Mouse (Mus musculus): ENCODE measurements at regions not wholly inside any gene's neighbourhood (a gene's known extent, or its start where the extent isn't known, plus 50 kb on each side); places are given as distances from the start of the nearest gene placed in this dataset.

GRCm38 (mm10) chr3:16888132-16888531 is 881.9 kb upstream of the Gm5150 start:
- no peak overlapping the region for H3K4me3 ChIP-seq
- intact Hi-C loops (cut with DNase I) = no loop called here
- no peak for DNase-seq (ENCODE audit: extremely low spot score in 1 of 2, low spot score in 2 of 2)
- no peak for TF ChIP-seq CTCF (IDR thresholded peaks at IDR 0.05)
- H3K27ac ChIP-seq = no peak overlapping the region

- DNase-seq (ENCODE audit: extremely low spot score in 1 of 2, low spot score in 2 of 2) = no peak
- no peak for TF ChIP-seq CTCF (IDR thresholded peaks at IDR 0.05)
- no peak overlapping the region for H3K4me3 ChIP-seq
- peak overlapping the region; percentile 24; the same call in 1 of the 2 replicates for H3K27ac ChIP-seq
- intact Hi-C loops (cut with DNase I) = no loop called here
These were observed 866.3 kb upstream of the Gm5150 start for GRCm38 (mm10) chr3:16872337-16873117.

DNA sequence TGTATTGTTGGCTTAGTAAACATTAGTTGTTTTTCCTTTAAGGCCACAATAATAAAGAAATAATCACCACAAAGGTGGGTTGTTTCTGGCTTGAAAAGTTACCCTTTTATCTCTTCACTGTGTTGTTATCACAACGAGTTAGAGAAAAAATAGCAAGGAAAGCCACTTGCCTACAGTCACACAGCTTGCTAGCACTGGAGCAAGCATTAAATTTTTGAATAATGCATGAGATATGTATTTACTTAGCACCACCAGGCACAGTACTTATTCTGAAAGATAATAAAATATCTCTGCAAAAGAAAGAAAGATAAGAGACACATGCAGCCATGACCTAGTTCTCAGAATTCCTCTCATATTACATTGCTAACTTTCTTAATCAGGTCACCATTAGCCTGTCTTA is 853.8 kb upstream of the Gm5150 start:
- DNase-seq (ENCODE audit: extremely low spot score in 1 of 2, low spot score in 2 of 2) = no peak
- intact Hi-C loops (cut with DNase I) = no loop called here
- H3K27ac ChIP-seq = no peak overlapping the region
- H3K4me3 ChIP-seq = no peak overlapping the region
- TF ChIP-seq CTCF (IDR thresholded peaks at IDR 0.05) = no peak

DNA sequence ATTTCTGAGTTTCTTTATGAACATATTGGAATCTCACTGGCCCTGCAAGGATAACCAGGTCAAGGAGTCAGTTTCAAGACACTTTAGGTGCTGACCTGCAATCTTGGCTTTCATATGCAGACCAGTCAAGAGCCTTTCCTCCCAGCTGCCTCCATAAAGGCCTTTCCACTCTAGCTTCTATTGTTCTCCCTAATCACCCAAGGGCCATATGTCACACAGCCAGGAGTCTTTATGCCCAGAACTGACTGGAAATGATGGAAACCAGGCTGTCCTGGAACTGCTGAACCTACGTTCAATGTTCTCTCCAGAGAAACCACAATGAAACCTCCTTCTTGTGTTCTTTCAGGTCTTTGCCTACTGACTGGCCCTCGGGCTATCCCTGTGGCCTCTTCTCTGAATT is 852.7 kb upstream of the Gm5150 start:
- no peak overlapping the region for H3K27ac ChIP-seq
- no peak for TF ChIP-seq CTCF (IDR thresholded peaks at IDR 0.05)
- intact Hi-C loops (cut with DNase I) = no loop called here
- H3K4me3 ChIP-seq = no peak overlapping the region
- no peak for DNase-seq (ENCODE audit: extremely low spot score in 1 of 2, low spot score in 2 of 2)

- no peak overlapping the region for H3K27ac ChIP-seq
- intact Hi-C loops (cut with DNase I) = no loop called here
- no peak for TF ChIP-seq CTCF (IDR thresholded peaks at IDR 0.05)
- no peak overlapping the region for H3K4me3 ChIP-seq
- DNase-seq (ENCODE audit: extremely low spot score in 1 of 2, low spot score in 2 of 2) = no peak
These were observed 849.0 kb upstream of the Gm5150 start for GRCm38 (mm10) chr3:16855251-16855650.

DNA sequence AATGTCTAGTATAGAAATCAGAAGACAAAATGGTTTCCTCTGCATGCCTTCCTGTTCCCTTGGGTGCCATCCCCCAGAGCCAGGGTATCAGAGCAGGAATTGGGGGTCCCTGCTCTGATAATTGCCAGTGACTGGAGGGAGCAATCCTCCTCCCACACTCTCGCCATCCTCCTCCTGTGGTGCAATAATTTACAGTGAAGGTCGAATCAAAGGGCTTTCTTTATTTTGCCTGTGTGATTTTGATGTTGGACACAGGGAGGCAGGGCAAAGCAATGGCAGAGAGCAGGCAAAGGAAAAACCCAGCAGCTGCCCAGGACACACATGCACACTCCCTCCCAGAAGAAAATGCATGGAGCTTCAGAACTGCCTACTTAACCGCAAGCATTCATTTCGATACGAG is 847.8 kb upstream of the Gm5150 start:
- no peak overlapping the region for H3K27ac ChIP-seq
- no peak for TF ChIP-seq CTCF (IDR thresholded peaks at IDR 0.05)
- H3K4me3 ChIP-seq = no peak overlapping the region
- no peak for DNase-seq (ENCODE audit: extremely low spot score in 1 of 2, low spot score in 2 of 2)
- intact Hi-C loops (cut with DNase I) = no loop called here

- Histone ChIP-seq H3K27ac (no peak overlapping the region), H3K4me3 (no peak overlapping the region)
- DNase-seq (ENCODE audit: extremely low spot score in 1 of 2, low spot score in 2 of 2) = no peak
- intact Hi-C loops (cut with DNase I) = no loop called here
- TF ChIP-seq CTCF (IDR thresholded peaks at IDR 0.05) = no peak
These were observed 840.7 kb upstream of the Gm5150 start for GRCm38 (mm10) chr3:16846785-16847520.

DNA sequence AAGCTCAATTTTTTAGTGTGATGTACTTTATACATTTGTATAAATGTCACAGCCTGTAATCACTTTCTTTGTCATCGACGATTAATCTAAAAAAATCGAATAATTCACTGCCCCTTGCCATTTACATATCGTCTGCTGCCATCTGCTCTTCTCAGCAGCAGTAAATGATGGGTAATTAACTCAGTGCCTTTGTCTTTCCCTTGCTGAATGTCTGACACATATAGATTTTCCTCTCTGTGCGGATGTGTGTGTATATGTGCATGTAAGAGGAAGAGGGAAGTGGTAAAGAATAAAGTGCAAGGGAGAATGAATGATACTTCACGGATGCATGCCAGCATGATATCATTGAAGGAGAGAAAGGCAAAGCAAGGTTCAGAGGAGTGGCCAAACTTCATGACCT is 814.3 kb upstream of the Gm5150 start:
- no peak overlapping the region for H3K27ac ChIP-seq
- TF ChIP-seq CTCF (IDR thresholded peaks at IDR 0.05) = no peak
- DNase-seq (ENCODE audit: extremely low spot score in 1 of 2, low spot score in 2 of 2) = no peak
- no peak overlapping the region for H3K4me3 ChIP-seq
- intact Hi-C loops (cut with DNase I) = no loop called here

- no peak for DNase-seq (ENCODE audit: extremely low spot score in 1 of 2, low spot score in 2 of 2)
- Histone ChIP-seq H3K27ac (peak overlapping the region; percentile 21; the same call in 1 of the 2 replicates), H3K4me3 (no peak overlapping the region)
- TF ChIP-seq CTCF (IDR thresholded peaks at IDR 0.05) = no peak
- intact Hi-C loops (cut with DNase I) = loop anchor here (5.0 kb wide), 5 partner anchors 118 to 1003 kb away; no protein-coding TSS in a partner anchor
These were observed 813.2 kb upstream of the Gm5150 start for GRCm38 (mm10) chr3:16819218-16820122.

GRCm38 (mm10) chr3:16816814-16817213 is 810.6 kb upstream of the Gm5150 start:
- peak overlapping the region; percentile 34 for H3K4me3 ChIP-seq
- TF ChIP-seq CTCF (IDR thresholded peaks at IDR 0.05) = peak; percentile 67
- intact Hi-C loops (cut with DNase I) = loop anchor here (2.0 to 5.0 kb wide), 6 partner anchors 120 to 1005 kb away; no protein-coding TSS in a partner anchor
- peak overlapping the region; percentile 83 for H3K27ac ChIP-seq
- peak in 1 of 2 experiments; percentile 15 for DNase-seq (ENCODE audit: extremely low spot score in 1 of 2, low spot score in 2 of 2)

GRCm38 (mm10) chr3:16816101-16816500 is 809.9 kb upstream of the Gm5150 start:
- DNase-seq (ENCODE audit: extremely low spot score in 1 of 2, low spot score in 2 of 2) = no peak
- no peak for TF ChIP-seq CTCF (IDR thresholded peaks at IDR 0.05)
- H3K4me3 ChIP-seq = no peak overlapping the region
- peak overlapping the region; percentile 22; the same call in 1 of the 2 replicates for H3K27ac ChIP-seq
- intact Hi-C loops (cut with DNase I) = loop anchor here (2.0 to 5.0 kb wide), 6 partner anchors 121 to 1006 kb away; no protein-coding TSS in a partner anchor

Measured in left cerebral cortex, adult 2 months (tissue).